8 mouse cellular contexts compared by ENCODE assay signal in the genomic region with DNA sequence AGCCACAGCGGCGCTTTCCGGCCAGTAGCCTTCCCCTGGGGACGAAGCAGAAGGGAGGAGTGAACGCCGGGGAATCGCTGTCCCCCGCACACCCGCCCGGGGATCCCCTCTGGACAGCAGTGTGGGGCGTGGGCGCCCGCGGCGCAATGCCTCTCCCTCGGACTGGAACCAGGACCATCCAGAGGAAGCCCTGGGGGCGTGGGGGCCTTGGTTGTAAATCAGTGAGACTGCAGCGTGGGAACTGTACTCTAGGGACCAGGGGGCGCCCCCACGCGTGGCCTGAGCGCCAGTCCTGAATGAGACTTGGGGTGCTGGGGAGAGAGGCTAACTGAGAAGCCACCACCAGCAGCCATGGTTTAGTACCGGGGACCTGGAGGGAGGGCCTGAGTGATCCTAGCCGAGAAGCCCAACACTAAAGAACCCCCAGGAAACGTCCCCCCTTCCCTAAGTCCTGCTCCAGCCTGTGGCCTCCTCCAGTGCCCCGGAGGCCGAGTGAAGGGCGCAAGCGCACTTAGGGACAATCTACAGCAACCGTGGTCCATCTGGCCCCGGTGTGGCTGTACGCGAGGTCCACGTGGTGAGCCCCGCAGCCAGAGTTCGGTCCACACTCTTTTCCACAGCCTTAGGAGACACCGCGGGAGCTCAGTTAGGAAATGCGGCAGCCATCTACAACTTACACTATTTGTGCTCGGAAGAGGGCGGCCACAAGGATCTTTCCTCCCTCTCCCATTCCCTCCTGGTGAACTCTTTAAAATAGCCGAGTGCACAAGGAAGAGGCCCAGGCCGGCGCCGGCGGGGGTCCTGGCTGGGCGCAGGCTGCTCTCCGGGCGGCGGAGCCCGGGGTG. TPM values are rescaled to one million over a fixed set of nuclear protein-coding genes. Genes with fewer than 3 reads are reported as not detected.
DNase-seq lines count a peak whose midpoint lies in the region; ATAC-seq and TF ChIP-seq lines count a peak whose summit lies in the region.

No protein-coding gene starts in this region.

- H3K4me3 ChIP-seq in G1E (ENCODE audit: low read depth, low read length): peak overlapping the region; percentile 88
- peak overlapping the region; percentile 85 for H3K4me3 ChIP-seq in forebrain, embryonic 14.5 days (ENCODE audit: low read depth, low read length)

- H3K27me3 ChIP-seq in G1E (ENCODE audit: insufficient read depth, low read length): no peaks in the 10 kb centered on the region
- peaks cover 2% of the 10 kb centered on the region for H3K27me3 ChIP-seq in forebrain, embryonic 14.5 days (replicated peaks; ENCODE audit: control insufficient read depth, insufficient read depth, low read length)

- peaks cover 29% of the 10 kb centered on the region for H3K36me3 ChIP-seq in G1E (replicated peaks)
- H3K36me3 ChIP-seq in forebrain, embryonic 14.5 days (ENCODE audit: control insufficient read depth, insufficient read depth, low read length): no peaks in the 10 kb centered on the region

- intact Hi-C loops in heart, postnatal 36 days (cut with DNase I): loop anchor here (2.0 to 10.0 kb wide), 4 partner anchors 251 to 591 kb away; a partner anchor contains a TSS
- intact Hi-C loops in left cerebral cortex, postnatal 36 days (cut with DNase I): loop anchor here (10.0 kb wide), 1 partner anchor 591 kb away; a partner anchor contains a TSS

- H3K27ac ChIP-seq in forebrain, embryonic 14.5 days (ENCODE audit: low read depth, low read length): peak overlapping the region; percentile 98

- TF ChIP-seq POLR2A in brain, embryonic 14.5 days (IDR thresholded peaks at IDR 0.05; ENCODE audit: borderline replicate concordance, extremely low read depth, insufficient read depth, insufficient read length, poor library complexity, severe bottlenecking): peak; percentile 9; the same call in 1 of the 2 replicates

- ATAC-seq in G1E (ENCODE audit: extremely low read depth, insufficient number of reproducible peaks, low FRiP score, poor library complexity, severe bottlenecking): no peak
- no peak for ATAC-seq in forebrain, embryonic 14.5 days
- ATAC-seq in megakaryocyte-erythroid progenitor cell, adult 5-6 weeks (replicated peaks; ENCODE audit: low FRiP score, low TSS enrichment, poor library complexity, severe bottlenecking): 0 out of 2 replicates have a peak, but pooled peaks have one; percentile 1
- ATAC-seq in activated CD4-positive, CD25-positive, alpha-beta regulatory T cell, adult 4 months: no peak

- no peak for TF ChIP-seq CTCF in G1E (IDR thresholded peaks at IDR 0.05; ENCODE audit: low read depth, low read length)
- no peak for TF ChIP-seq CTCF in brain, embryonic 14.5 days (IDR thresholded peaks at IDR 0.05; ENCODE audit: borderline replicate concordance, extremely low read depth, insufficient read depth, insufficient read length)

- peaks cover 50% of the 10 kb centered on the region for H3K4me1 ChIP-seq in G1E (ENCODE audit: insufficient read depth, low read depth, low read length)
- peaks cover 26% of the 10 kb centered on the region for H3K4me1 ChIP-seq in forebrain, embryonic 14.5 days (ENCODE audit: control insufficient read depth, insufficient read depth, low read length)

- no peaks in the 10 kb centered on the region for H3K9me3 ChIP-seq in G1E (replicated peaks)
- H3K9me3 ChIP-seq in forebrain, embryonic 14.5 days (replicated peaks; ENCODE audit: control insufficient read depth, low read length): no peaks in the 10 kb centered on the region

- DNase-seq in G1E (ENCODE audit: low spot score): peak; percentile 40
- peak; percentile 52 for DNase-seq in brain, embryonic 14.5 days (ENCODE audit: low read depth)
- DNase-seq in forebrain, embryonic 14.5 days (ENCODE audit: low spot score): peak; percentile 35
- peak; percentile 49 to 73 for DNase-seq in heart, postnatal 36 days
- peak; percentile 55 to 63 for DNase-seq in left cerebral cortex, postnatal 36 days (ENCODE audit: low spot score in 2 of 2)
- peak; percentile 28 for DNase-seq in spleen, adult 12 weeks (ENCODE audit: low spot score)

- H3K9ac ChIP-seq in forebrain, embryonic 14.5 days (ENCODE audit: low read length): peak overlapping the region; percentile 89

- under 1% methylated on average over 51 of the region's 51 CpGs for WGBS in forebrain, embryonic 14.5 days

- H3K4me2 ChIP-seq in forebrain, embryonic 14.5 days (ENCODE audit: low read length): peak overlapping the region; percentile 98

RNA-seq across cellular contexts. Expression of a gene that starts 9.4 kb away (rescaled TPM):
- total RNA-seq in G1E (2014; fragmentation: Nextera tagmentation) (40.8 and 47.9 TPM in 2 replicates), G1E (2017) (9.6 and 11.9 TPM in 2 replicates)
- polyA plus RNA-seq in G1E (2012): 39.0 and 56.7 TPM in 2 replicates
- polyA plus RNA-seq in brain, embryonic 14.5 days (2012; rRNA removed): 23.3 and 37.6 TPM in 2 replicates
- 9.7 and 11.3 TPM in 2 replicates for polyA plus RNA-seq in forebrain, embryonic 14.5 days (2014; fragmentation: Nextera tagmentation; extraction: Ambion mirVana)
- 10 to 100 TPM; 17.5 to 18.5 TPM for total RNA-seq in heart, postnatal 36 days (2021)
- 10 to 100 TPM; 40.5 to 51.6 TPM for total RNA-seq in left cerebral cortex, postnatal 36 days (2021)
- 17.2 and 28.8 TPM in 2 replicates for total RNA-seq in megakaryocyte-erythroid progenitor cell, adult 5-6 weeks (2014; fragmentation: Nextera tagmentation)
- 13.1 and 26.9 TPM in 2 replicates for total RNA-seq in megakaryocyte-erythroid progenitor cell, adult 5-6 weeks (2017)
- polyA plus RNA-seq in activated CD4-positive, CD25-positive, alpha-beta regulatory T cell, adult 4 months (2017; shearing (Covaris generic)): 10 to 100 TPM; 10.2 to 10.3 TPM
